ENCODE assay signal across 8 mouse cellular contexts in the genomic region with DNA sequence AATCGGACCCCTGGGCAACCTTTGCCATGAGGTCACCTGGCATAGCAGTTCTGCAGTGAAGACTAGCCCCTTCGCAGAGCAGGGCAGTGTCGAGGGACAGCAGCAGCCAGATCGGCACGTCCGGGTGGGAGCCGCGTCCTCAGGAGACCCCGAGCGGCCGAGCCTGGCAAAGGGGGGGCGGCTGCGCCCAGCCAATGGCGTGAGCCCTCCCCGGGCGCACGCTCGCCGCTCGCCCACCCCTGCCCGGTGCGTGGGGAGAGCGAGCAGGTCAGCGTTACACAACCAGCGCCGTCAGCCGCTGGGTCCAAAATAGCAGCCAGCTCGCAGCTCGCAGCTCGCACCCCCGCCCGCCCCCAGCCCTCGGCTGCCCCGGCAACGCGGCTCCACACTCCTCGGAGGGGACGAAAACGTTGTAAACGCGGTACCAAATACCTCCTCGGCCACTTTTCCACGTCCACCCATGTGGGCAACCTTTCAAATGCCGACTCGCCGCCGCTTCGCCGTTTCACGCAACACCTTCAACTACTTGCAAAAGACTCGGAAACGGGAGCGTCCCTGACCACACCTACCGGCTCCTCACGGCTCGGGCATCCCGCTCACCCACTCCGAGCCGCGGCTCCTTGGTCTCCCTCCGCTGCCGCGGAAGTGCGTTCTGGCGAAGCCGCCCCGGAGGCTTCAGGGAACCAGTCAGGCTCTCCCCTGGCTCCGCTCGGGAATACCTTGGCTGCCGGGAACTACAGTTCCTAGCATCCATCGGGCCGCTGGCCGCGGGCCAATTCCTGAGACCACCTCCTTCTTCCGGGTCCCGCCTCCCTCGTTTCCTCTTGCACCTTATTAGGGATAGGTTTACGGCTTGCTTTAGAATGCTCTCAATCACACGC. TPM values are rescaled to one million over a fixed set of nuclear protein-coding genes. Genes with fewer than 3 reads are reported as not detected.
DNase-seq lines count a peak whose midpoint lies in the region; ATAC-seq and TF ChIP-seq lines count a peak whose summit lies in the region.

A gene (minus strand): TSS at position 763 of the 881 bp plus-strand sequence.

- peak within 1 kb of the TSS; percentile 69 for H3K4me2 ChIP-seq in hindbrain, embryonic 11.5 days (replicated peaks; ENCODE audit: low read depth, low read length)

- H3K27me3 ChIP-seq in MEL (ENCODE audit: control insufficient read depth in 1 of 2, insufficient read depth in 2 of 2, low read length in 2 of 2): no peaks in the 10 kb centered on the region; a peak in 1 of 4 replicates
- H3K27me3 ChIP-seq in cerebellum, adult 2 months (ENCODE audit: control insufficient read depth, insufficient read depth, low read length): no peaks in the 10 kb centered on the region
- no peaks in the 10 kb centered on the region for H3K27me3 ChIP-seq in hindbrain, embryonic 11.5 days (ENCODE audit: control insufficient read depth, insufficient read depth, low read length)

- TF ChIP-seq POLR2A in MEL (IDR thresholded peaks at IDR 0.05; ENCODE audit: control insufficient read depth in 1 of 2, insufficient read depth in 1 of 2, low read depth in 1 of 2, low read length in 2 of 2, poor library complexity in 1 of 2): no peak; a peak in 2 of 4 replicates
- peak; percentile 66; the same call in 1 of the 2 replicates for TF ChIP-seq POLR2A in cerebellum, adult 2 months (IDR thresholded peaks at IDR 0.05; ENCODE audit: borderline replicate concordance, insufficient read depth, low read length)

- under 1% methylated on average over 79 of the region's 79 CpGs for WGBS in cerebellum, adult 2 months
- under 1% methylated on average over 72 of the region's 79 CpGs for WGBS in hindbrain, embryonic 11.5 days

- no peak for TF ChIP-seq RAD21 in MEL (IDR thresholded peaks at IDR 0.05; ENCODE audit: low read depth, low read length)

- H3K4me3 ChIP-seq in MEL (ENCODE audit: control insufficient read depth in 1 of 2, insufficient read depth in 1 of 2, low read depth in 2 of 2, low read length in 2 of 2): peak within 1 kb of the TSS; percentile 70 to 81
- H3K4me3 ChIP-seq in cerebellum, adult 2 months (replicated peaks; ENCODE audit: insufficient read depth, low read depth, low read length): peak within 1 kb of the TSS; percentile 94
- H3K4me3 ChIP-seq in hindbrain, embryonic 11.5 days (ENCODE audit: low read depth, low read length): peak within 1 kb of the TSS; percentile 74

- peak within 1 kb of the TSS; percentile 82 for H3K9ac ChIP-seq in MEL (ENCODE audit: control insufficient read depth, low read depth, low read length, poor library complexity, severe bottlenecking)
- peak within 1 kb of the TSS; percentile 75 for H3K9ac ChIP-seq in hindbrain, embryonic 11.5 days (ENCODE audit: low read depth, low read length)

- no peaks in the 10 kb centered on the region for H3K36me3 ChIP-seq in MEL (ENCODE audit: control insufficient read depth in 1 of 2, insufficient read depth in 2 of 2, low read length in 2 of 2)
- H3K36me3 ChIP-seq in hindbrain, embryonic 11.5 days (ENCODE audit: control insufficient read depth, insufficient read depth, low read length): no peaks in the 10 kb centered on the region

- no peaks in the 10 kb centered on the region for H3K9me3 ChIP-seq in MEL (replicated peaks; ENCODE audit: insufficient read depth, low read length)
- no peaks in the 10 kb centered on the region for H3K9me3 ChIP-seq in hindbrain, embryonic 11.5 days (ENCODE audit: control insufficient read depth, low read length)

- DNase-seq in MEL (ENCODE audit: low read depth, low spot score): peak; percentile 81
- peak; percentile 97 to 98 for DNase-seq in cerebellum, adult 2 months
- peak; percentile 95 to 98 for DNase-seq in frontal cortex, adult 2 months (ENCODE audit: extremely low spot score in 1 of 2, low spot score in 1 of 2)
- peak; percentile 97 for DNase-seq in hindbrain, embryonic 11.5 days (ENCODE audit: low spot score)
- DNase-seq in layer of hippocampus, postnatal 10 days (ENCODE audit: low spot score in 2 of 2): peak; percentile 95 to 97
- peak; percentile 98 for DNase-seq in lung, postnatal 10 days
- peak; percentile 96 for DNase-seq in ovary, postnatal 36 days (ENCODE audit: low spot score)
- DNase-seq in thymus, postnatal 25 days: peak; percentile 54

- peak; percentile 95 for ATAC-seq in hindbrain, embryonic 11.5 days (ENCODE audit: low FRiP score)

- no peak for TF ChIP-seq CTCF in MEL (IDR thresholded peaks at IDR 0.05 in 2 of 3, conservative IDR thresholded peaks at IDR 0.05 in 1 of 3; ENCODE audit: control insufficient read depth in 1 of 3, insufficient read depth in 1 of 3, low read depth in 2 of 3, low read length in 3 of 3, poor library complexity in 1 of 3, severe bottlenecking in 1 of 3)
- no peak for TF ChIP-seq CTCF in cerebellum, adult 2 months (IDR thresholded peaks at IDR 0.05; ENCODE audit: borderline replicate concordance, insufficient read depth, low read depth, low read length)

- H3K79me2 ChIP-seq in MEL (ENCODE audit: control insufficient read depth, insufficient read depth, low read length, poor library complexity): 0 out of 2 replicates have a peak, but pooled peaks cover 1% of the 10 kb centered on the region

- TF ChIP-seq EP300 in MEL (IDR thresholded peaks at IDR 0.05; ENCODE audit: low read depth in 1 of 2, low read length in 2 of 2): no peak

- H3K27ac ChIP-seq in MEL (ENCODE audit: control insufficient read depth, low read depth, low read length): no peak within 1 kb of the TSS
- H3K27ac ChIP-seq in cerebellum, adult 2 months (ENCODE audit: insufficient read depth, low read length): peak within 1 kb of the TSS; percentile 93
- peak within 1 kb of the TSS; percentile 84 for H3K27ac ChIP-seq in hindbrain, embryonic 11.5 days (ENCODE audit: low read depth, low read length)

- H3K4me1 ChIP-seq in MEL (ENCODE audit: control insufficient read depth in 1 of 2, insufficient read depth in 2 of 2, low read length in 2 of 2): no peaks in the 10 kb centered on the region
- H3K4me1 ChIP-seq in cerebellum, adult 2 months (ENCODE audit: control insufficient read depth, insufficient read depth, low read length): peaks cover 6% of the 10 kb centered on the region; the same call in 1 of the 2 replicates
- H3K4me1 ChIP-seq in hindbrain, embryonic 11.5 days (replicated peaks; ENCODE audit: control insufficient read depth, insufficient read depth, low read length): no peaks in the 10 kb centered on the region

TF ChIP-seq in MEL, 35 proteins besides CTCF, POLR2A, EP300 and RAD21:
- TF ChIP-seq HCFC1 (IDR thresholded peaks at IDR 0.05; ENCODE audit: low read depth, low read length): peak; percentile 84
- no peak for TF ChIP-seq GATA1 (IDR thresholded peaks at IDR 0.05; ENCODE audit: low read depth, low read length)
- no peak; the same call in 1 of the 2 replicates for TF ChIP-seq KAT2A (conservative IDR thresholded peaks at IDR 0.05; ENCODE audit: low read depth, low read length)
- no peak for TF ChIP-seq USF2 (IDR thresholded peaks at IDR 0.05; ENCODE audit: borderline replicate concordance in 1 of 2, insufficient read depth in 1 of 2, low read depth in 1 of 2, low read length in 2 of 2)
- TF ChIP-seq NELFE (IDR thresholded peaks at IDR 0.05; ENCODE audit: low read depth, low read length): no peak
- TF ChIP-seq ELF1 (IDR thresholded peaks at IDR 0.05; ENCODE audit: low read depth, low read length): peak; percentile 46; the same call in 1 of the 2 replicates
- TF ChIP-seq MAX (IDR thresholded peaks at IDR 0.05; ENCODE audit: low read length): 0 out of 2 replicates have a peak, but pooled peaks have one; percentile 14

RNA-seq across cellular contexts. Expression of the gene that starts here (rescaled TPM):
- 3.2 and 4.0 TPM in 2 replicates for total RNA-seq in MEL (2012; rRNA removed)
- polyA plus RNA-seq in MEL (2012; ENCODE audit: insufficient read depth in 1 of 2, insufficient read length in 2 of 2, low read depth in 1 of 2, low replicate concordance in 2 of 2, missing spikeins in 1 of 2): 1 to 10 TPM in 1 of 2 experiments, not detected in 1; 4.7 TPM
- 44.9 and 45.0 TPM in 2 replicates for polyA plus RNA-seq in cerebellum, adult 2 months (2012; rRNA removed)
- polyA plus RNA-seq in frontal cortex, adult 2 months (2012; rRNA removed): 46.2 and 47.0 TPM in 2 replicates
- polyA plus RNA-seq in hindbrain, embryonic 11.5 days (2014; fragmentation: Nextera tagmentation; extraction: Ambion mirVana): 25.7 and 30.9 TPM in 2 replicates
- total RNA-seq in layer of hippocampus, postnatal 10 days (2021): 10 to 100 TPM; 26.2 to 30.2 TPM
